Mouse (Mus musculus): ENCODE results near the gene Ugp2. TPM values are rescaled to one million over a fixed set of nuclear protein-coding genes. Genes with fewer than 3 reads are reported as not detected.
A peak's percentile ranks its signal among the peaks of the same experiment; 100 is the strongest.

Gene Ugp2
- total and polyA plus RNA-seq, 3 experiments, result 5.9 to 6.3 TPM; not detected in 1

- peaks cover 0 to 6% of the 10 kb centered on the region in 2 experiments; a peak in 2 of 4 replicates for H3K36me3 ChIP-seq (ENCODE audit: control insufficient read depth in 1 of 2, insufficient read depth in 2 of 2, low read length in 2 of 2)
- H3K79me2 ChIP-seq (ENCODE audit: control insufficient read depth, insufficient read depth, low read length, poor library complexity), result no peaks in the 10 kb centered on the region
- H3K4me3 ChIP-seq (ENCODE audit: control insufficient read depth in 1 of 2, insufficient read depth in 1 of 2, low read depth in 2 of 2, low read length in 2 of 2), result no peak overlapping the region
- no peak overlapping the region for H3K27ac ChIP-seq (ENCODE audit: control insufficient read depth, low read depth, low read length)
- H3K9me3 ChIP-seq (replicated peaks; ENCODE audit: insufficient read depth, low read length), result no peaks in the 10 kb centered on the region
- H3K4me1 ChIP-seq (ENCODE audit: control insufficient read depth in 1 of 2, insufficient read depth in 2 of 2, low read length in 2 of 2), result no peaks in the 10 kb centered on the region
- no peak for DNase-seq (ENCODE audit: low read depth, low spot score)
- no peaks in the 10 kb centered on the region for H3K27me3 ChIP-seq (ENCODE audit: control insufficient read depth in 1 of 2, insufficient read depth in 2 of 2, low read length in 2 of 2)
- no peak overlapping the region for H3K9ac ChIP-seq (ENCODE audit: control insufficient read depth, low read depth, low read length, poor library complexity, severe bottlenecking)
- TF ChIP-seq TAL1 (IDR thresholded peaks at IDR 0.05; ENCODE audit: low read length) (no peak), MYC (IDR thresholded peaks at IDR 0.05; ENCODE audit: low read depth, low read length) (no peak), RAD21 (IDR thresholded peaks at IDR 0.05; ENCODE audit: low read depth, low read length) (peak; percentile 10), USF1 (IDR thresholded peaks at IDR 0.05; ENCODE audit: low read depth, low read length) (no peak), MXI1 (IDR thresholded peaks at IDR 0.05; ENCODE audit: low read depth, low read length) (no peak), SMC3 (IDR thresholded peaks at IDR 0.05; ENCODE audit: low read depth, low read length) (peak; percentile 24; the same call in 1 of the 2 replicates), RCOR1 (IDR thresholded peaks at IDR 0.05; ENCODE audit: low read depth, low read length) (no peak), USF2 (IDR thresholded peaks at IDR 0.05; ENCODE audit: borderline replicate concordance in 1 of 2, insufficient read depth in 1 of 2, low read depth in 1 of 2, low read length in 2 of 2) (no peak), NRF1 (IDR thresholded peaks at IDR 0.05; ENCODE audit: insufficient read depth, low read depth, low read length, poor library complexity, severe bottlenecking) (no peak), POLR2AphosphoS5 (IDR thresholded peaks at IDR 0.05; ENCODE audit: borderline replicate concordance, low read depth, low read length) (no peak), POLR2AphosphoS2 (IDR thresholded peaks at IDR 0.05; ENCODE audit: low read length) (no peak), CTCF (IDR thresholded peaks at IDR 0.05 in 2 of 3, conservative IDR thresholded peaks at IDR 0.05 in 1 of 3; ENCODE audit: control insufficient read depth in 1 of 3, insufficient read depth in 1 of 3, low read depth in 2 of 3, low read length in 3 of 3, poor library complexity in 1 of 3, severe bottlenecking in 1 of 3) (peak; percentile 12 to 18 (median 12); a peak in 3 of 6 replicates)
Observed at GRCm38 (mm10) chr11:21322349-21322748, 48.7 kb downstream of the Ugp2 start.

- Histone ChIP-seq H3K9ac (ENCODE audit: control insufficient read depth, low read depth, low read length, poor library complexity, severe bottlenecking) (no peak overlapping the region), H3K36me3 (ENCODE audit: control insufficient read depth in 1 of 2, insufficient read depth in 2 of 2, low read length in 2 of 2) (peaks cover 0 to 6% of the 10 kb centered on the region in 2 experiments; a peak in 2 of 4 replicates), H3K4me3 (ENCODE audit: control insufficient read depth in 1 of 2, insufficient read depth in 1 of 2, low read depth in 2 of 2, low read length in 2 of 2) (no peak overlapping the region), H3K4me1 (ENCODE audit: control insufficient read depth in 1 of 2, insufficient read depth in 2 of 2, low read length in 2 of 2) (no peaks in the 10 kb centered on the region), H3K79me2 (ENCODE audit: control insufficient read depth, insufficient read depth, low read length, poor library complexity) (no peaks in the 10 kb centered on the region), H3K27me3 (ENCODE audit: control insufficient read depth in 1 of 2, insufficient read depth in 2 of 2, low read length in 2 of 2) (no peaks in the 10 kb centered on the region), H3K27ac (ENCODE audit: control insufficient read depth, low read depth, low read length) (no peak overlapping the region), H3K9me3 (replicated peaks; ENCODE audit: insufficient read depth, low read length) (no peaks in the 10 kb centered on the region)
- no peak for DNase-seq (ENCODE audit: low read depth, low spot score)
- TF ChIP-seq ZKSCAN1 (IDR thresholded peaks at IDR 0.05; ENCODE audit: low read depth, low read length) (no peak), TAL1 (IDR thresholded peaks at IDR 0.05; ENCODE audit: low read length) (no peak), SIN3A (IDR thresholded peaks at IDR 0.05; ENCODE audit: low read length) (no peak), CTCF (IDR thresholded peaks at IDR 0.05 in 2 of 3, conservative IDR thresholded peaks at IDR 0.05 in 1 of 3; ENCODE audit: control insufficient read depth in 1 of 3, insufficient read depth in 1 of 3, low read depth in 2 of 3, low read length in 3 of 3, poor library complexity in 1 of 3, severe bottlenecking in 1 of 3) (no peak), UBTF (IDR thresholded peaks at IDR 0.05; ENCODE audit: borderline replicate concordance, insufficient read depth, low read depth, low read length) (no peak)
Observed at GRCm38 (mm10) chr11:21321577-21321976, 49.4 kb downstream of the Ugp2 start.
